Mouse (Mus musculus) heart, adult 2 months (tissue): ENCODE results near the gene Dguok. TPM values are rescaled to one million over a fixed set of nuclear protein-coding genes. Genes with fewer than 3 reads are reported as not detected.

Experiments
- DNase-seq, 2 experiments: peaks; one replicate each; pipeline ENCODE4 v3.0.0; 2021
- H3K27ac ChIP-seq: fragments of 200-600 bp; 2 replicates; pipeline ENCODE4 v1.8.1; 2022
- H3K27me3 ChIP-seq: fragments of 200-500 bp; 2 replicates; pipeline ENCODE4 v1.6.1; 2012; ENCODE audit warnings: mild to moderate bottlenecking, low read length, inconsistent platforms, mixed read lengths; ENCODE audit not compliant: control insufficient read depth, insufficient read depth
- H3K36me3 ChIP-seq: fragments of 200-500 bp; 2 replicates; pipeline ENCODE4 v1.6.1; 2012; ENCODE audit warnings: low read length, inconsistent platforms; ENCODE audit not compliant: control insufficient read depth, insufficient read depth
- H3K4me1 ChIP-seq: fragments of 200-500 bp; 2 replicates; pipeline ENCODE4 v1.6.1; 2011; ENCODE audit warnings: low read length; ENCODE audit not compliant: control insufficient read depth, insufficient read depth
- H3K4me3 ChIP-seq: fragments of 200-600 bp; 2 replicates; pipeline ENCODE4 v1.8.1; 2022
- H3K79me2 ChIP-seq: fragments of 200-500 bp; replicated peaks from 2 replicates; pipeline ENCODE4 v1.6.1; 2012; ENCODE audit warnings: mild to moderate bottlenecking, inconsistent platforms, low read length, moderate library complexity, mixed read lengths; ENCODE audit not compliant: control insufficient read depth, insufficient read depth
- H3K9ac ChIP-seq: fragments of 200-500 bp; 2 replicates; pipeline ENCODE4 v1.6.1; 2012; ENCODE audit warnings: low read depth, mild to moderate bottlenecking, control low read depth, inconsistent platforms, low read length, mixed read lengths
- CTCF ChIP-seq: fragments of 200-600 bp; IDR thresholded peaks from 2 replicates; pipeline ENCODE4 v1.8.1; 2022; ENCODE audit warnings: antibody characterized with exemption, mild to moderate bottlenecking, moderate library complexity
- EP300 ChIP-seq: fragments of 200-500 bp; IDR thresholded peaks from 2 replicates; pipeline ENCODE4 v1.6.1; 2011; ENCODE audit warnings: low read depth, low read length, control low read depth; ENCODE audit not compliant: insufficient read depth
- POLR2A ChIP-seq: fragments of 200-500 bp; IDR thresholded peaks from 2 replicates; pipeline ENCODE4 v1.6.1; 2011; ENCODE audit warnings: mild to moderate bottlenecking, low read depth, low read length, control low read depth; ENCODE audit not compliant: insufficient read depth
- WGBS: fragments of 180-500 bp; shearing (Covaris S2); methylation state at CpG from one replicate; pipeline ENCODE4 v1.1.7; 2018; 5-methylcytosine and 5-hydroxymethylcytosine counted together
- intact Hi-C: fragments of 180-260 bp; cut with DNase I; formaldehyde crosslinking; loops from one replicate; pipeline ENCODE4 v1.15.1; 2025
- polyA plus RNA-seq: library from polyadenylated mRNA; depleted of rRNA; stranded (reverse); fragments of >200 nt; gene quantifications from 2 replicates; pipeline ENCODE4 v1.2.3, GENCODE M21; 2012
- total RNA-seq, 2 experiments: library from RNA; stranded (reverse); gene quantifications; 2 replicates each; pipeline ENCODE4 v1.2.3; 2021

Dguok gene
- total and polyA plus RNA-seq, 3 experiments, result 32.4 to 48.1 (median 33.7) TPM

- H3K27ac ChIP-seq, result peak overlapping the region; percentile 48
- H3K9ac ChIP-seq, result peak overlapping the region; percentile 48
- intact Hi-C loops, result loop anchor here (2.0 kb wide), 3 partner anchors 17 to 67 kb away; partner anchors contain the start of gene Dguok
- 35% methylated on average over 5 of the region's 5 CpGs for WGBS
- peaks cover 5% of the 10 kb centered on the region for H3K79me2 ChIP-seq
- TF ChIP-seq EP300 (no peak), POLR2A (no peak), CTCF (no peak)
- peaks cover 37% of the 10 kb centered on the region for H3K4me1 ChIP-seq
- H3K27me3 ChIP-seq, result no peaks in the 10 kb centered on the region
- peak overlapping the region; percentile 24; the same call in 1 of the 2 replicates for H3K4me3 ChIP-seq
- no peak for DNase-seq
- H3K36me3 ChIP-seq, result peaks cover 15% of the 10 kb centered on the region
Measured at GRCm38 (mm10) chr6:83439781-83440180, 67.0 kb downstream of the Dguok start.

DNA sequence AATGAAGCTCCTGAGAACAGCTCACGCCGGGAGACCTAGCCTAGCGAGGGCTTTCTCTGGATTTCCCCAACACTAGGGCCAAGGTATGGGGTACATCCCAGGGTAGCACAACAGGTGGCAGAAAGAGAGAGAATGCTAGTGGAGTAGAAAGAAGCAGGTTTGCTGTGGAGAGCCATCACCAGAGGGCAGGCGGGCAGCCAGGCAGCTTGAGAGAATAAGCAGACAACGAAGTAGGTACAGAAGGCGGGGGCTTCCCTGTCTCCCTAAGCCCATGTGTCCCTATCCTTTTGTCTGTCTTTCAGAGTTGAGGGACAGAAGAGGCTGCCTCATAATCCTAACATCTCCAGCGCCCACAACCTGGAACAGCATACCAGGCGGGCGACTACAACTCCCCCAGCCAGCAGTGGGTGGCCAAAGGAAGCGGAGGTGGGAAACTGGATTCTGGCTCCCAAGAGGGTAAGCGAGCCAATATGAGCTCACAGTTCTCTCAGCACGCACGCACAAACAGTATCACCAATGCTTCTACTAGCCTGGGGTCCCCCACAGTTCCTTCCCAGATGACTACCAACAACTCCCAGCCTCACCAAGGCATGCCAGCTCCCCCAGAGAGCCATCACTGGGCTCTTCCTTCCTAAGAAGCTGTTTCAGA, 67.5 kb downstream of the Dguok start:
- intact Hi-C loops, result loop anchor here (2.0 kb wide), 1 partner anchor 22 kb away; no protein-coding TSS in a partner anchor
- Histone ChIP-seq H3K4me1 (peaks cover 33% of the 10 kb centered on the region), H3K9ac (no peak overlapping the region; the same call in 1 of the 2 replicates), H3K4me3 (peak overlapping the region; percentile 24; the same call in 1 of the 2 replicates), H3K27ac (peak overlapping the region; percentile 48), H3K79me2 (peaks cover 6% of the 10 kb centered on the region), H3K36me3 (peaks cover 12% of the 10 kb centered on the region), H3K27me3 (no peaks in the 10 kb centered on the region)
- WGBS, result 52% methylated on average over 13 of the region's 13 CpGs
- no peak for TF ChIP-seq CTCF
- TF ChIP-seq POLR2A, result no peak
- TF ChIP-seq EP300, result no peak
- no peak for DNase-seq

- no peak for TF ChIP-seq EP300
- TF ChIP-seq CTCF, result no peak
- TF ChIP-seq POLR2A, result no peak
- no peak for DNase-seq
- peaks cover 12% of the 10 kb centered on the region for H3K36me3 ChIP-seq
- no peak overlapping the region for H3K9ac ChIP-seq
- H3K4me3 ChIP-seq, result no peak overlapping the region
- H3K4me1 ChIP-seq, result peaks cover 31% of the 10 kb centered on the region
- no peaks in the 10 kb centered on the region for H3K27me3 ChIP-seq
- no peak overlapping the region; the same call in 1 of the 2 replicates for H3K27ac ChIP-seq
- intact Hi-C loops, result loop anchor here (2.0 kb wide), 1 partner anchor 22 kb away; no protein-coding TSS in a partner anchor
- H3K79me2 ChIP-seq, result peaks cover 6% of the 10 kb centered on the region
- 59% methylated on average over 3 of the region's 3 CpGs for WGBS
Measured at GRCm38 (mm10) chr6:83438584-83438983, 68.2 kb downstream of the Dguok start.

DNA sequence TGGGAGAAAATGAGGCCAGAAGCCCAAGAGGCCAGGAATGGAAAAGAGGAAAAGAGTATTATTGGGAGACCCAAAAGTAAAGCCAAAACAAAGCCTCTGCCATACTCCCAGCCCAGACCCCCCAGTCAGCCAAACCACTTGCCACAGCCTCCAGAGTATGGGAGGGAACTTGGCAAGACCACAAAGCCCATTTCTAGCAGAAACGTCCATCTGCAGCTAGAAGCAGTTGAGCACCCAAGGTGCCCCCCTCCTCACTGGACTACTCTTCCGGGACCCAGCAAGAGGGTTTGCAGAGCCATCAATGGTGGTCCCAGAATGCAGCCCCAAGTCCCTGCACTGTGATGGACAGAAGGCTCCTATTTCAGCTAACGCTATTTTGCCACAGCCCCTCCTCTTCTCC, 69.0 kb downstream of the Dguok start:
- TF ChIP-seq CTCF (no peak), POLR2A (no peak), EP300 (no peak)
- H3K27me3 ChIP-seq, result no peaks in the 10 kb centered on the region
- no peak overlapping the region for H3K27ac ChIP-seq
- 66% methylated on average over 3 of the region's 3 CpGs for WGBS
- no peak overlapping the region for H3K4me3 ChIP-seq
- H3K4me1 ChIP-seq, result peaks cover 29% of the 10 kb centered on the region
- DNase-seq, result no peak
- H3K36me3 ChIP-seq, result peaks cover 10% of the 10 kb centered on the region
- intact Hi-C loops, result loop anchor here (2.0 kb wide), 1 partner anchor 21 kb away; no protein-coding TSS in a partner anchor
- no peak overlapping the region for H3K9ac ChIP-seq
- peaks cover 6% of the 10 kb centered on the region for H3K79me2 ChIP-seq

- Histone ChIP-seq H3K27ac (no peak overlapping the region), H3K4me3 (no peak overlapping the region), H3K9ac (no peak overlapping the region), H3K27me3 (no peaks in the 10 kb centered on the region), H3K79me2 (peaks cover 6% of the 10 kb centered on the region), H3K36me3 (peaks cover 8% of the 10 kb centered on the region), H3K4me1 (peaks cover 28% of the 10 kb centered on the region)
- no peak for TF ChIP-seq CTCF
- DNase-seq, result no peak
- intact Hi-C loops, result no loop called here
- WGBS, result 83% methylated on average over 3 of the region's 3 CpGs
Measured at GRCm38 (mm10) chr6:83437225-83437624, 69.5 kb downstream of the Dguok start.

DNA sequence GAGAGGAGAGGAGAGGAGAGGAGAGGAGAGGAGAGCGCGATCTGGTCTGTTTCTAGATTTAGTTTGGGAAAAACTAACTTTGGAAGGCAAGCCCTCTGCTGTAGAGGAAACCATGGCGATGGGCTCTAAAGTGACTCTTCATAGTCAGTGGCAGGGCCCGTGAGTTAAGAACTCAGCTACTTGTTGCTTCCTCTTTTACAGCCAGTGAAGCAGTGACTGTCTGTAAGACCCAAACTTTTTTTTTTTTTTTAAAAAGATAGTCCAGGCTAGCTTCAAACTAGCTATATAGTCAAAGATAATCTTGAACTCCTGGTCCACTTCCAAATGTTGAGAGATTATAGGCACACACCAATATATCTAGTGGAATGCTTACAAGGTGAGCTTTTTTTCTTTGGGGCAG, 70.2 kb downstream of the Dguok start:
- intact Hi-C loops, result no loop called here
- Histone ChIP-seq H3K27me3 (no peaks in the 10 kb centered on the region), H3K4me3 (no peak overlapping the region), H3K4me1 (peaks cover 27% of the 10 kb centered on the region), H3K36me3 (peaks cover 8% of the 10 kb centered on the region), H3K27ac (no peak overlapping the region), H3K9ac (no peak overlapping the region), H3K79me2 (peaks cover 9% of the 10 kb centered on the region)
- no peak for TF ChIP-seq EP300
- WGBS, result 70% methylated on average over 4 of the region's 4 CpGs
- DNase-seq, result no peak
